Mouse (Mus musculus): ENCODE data around the gene Btbd35f19.
"Not testable (repeated sequence)": the region's sequence is repeated elsewhere in the genome, so short reads cannot be mapped to it uniquely, and the experiment has no call there.

Btbd35f19 gene

DNA sequence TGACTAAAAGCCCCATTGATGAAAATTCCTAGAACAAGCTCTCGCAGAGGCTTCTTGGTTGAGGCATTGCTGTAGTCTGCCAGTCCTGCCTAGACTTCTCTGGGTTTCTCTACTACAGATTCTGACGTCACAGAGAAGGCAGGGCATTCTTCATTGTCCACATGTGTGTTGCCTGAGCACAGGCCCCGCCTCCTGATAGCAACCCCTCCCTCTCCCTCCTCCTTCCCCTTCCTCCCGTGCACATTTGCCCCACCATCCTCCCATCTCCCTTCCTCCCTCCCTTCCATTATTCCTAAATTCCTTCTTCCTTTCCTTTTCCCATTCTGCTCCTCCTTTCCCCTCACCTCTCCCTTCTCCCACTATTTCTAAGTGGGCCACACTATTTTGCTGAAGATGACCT lies at the start of gene Btbd35f19:
TSS of gene Btbd35f19 (minus strand) at position 101 of the 400 bp plus-strand sequence.
- not testable (repeated sequence) for DNase-seq

DNA sequence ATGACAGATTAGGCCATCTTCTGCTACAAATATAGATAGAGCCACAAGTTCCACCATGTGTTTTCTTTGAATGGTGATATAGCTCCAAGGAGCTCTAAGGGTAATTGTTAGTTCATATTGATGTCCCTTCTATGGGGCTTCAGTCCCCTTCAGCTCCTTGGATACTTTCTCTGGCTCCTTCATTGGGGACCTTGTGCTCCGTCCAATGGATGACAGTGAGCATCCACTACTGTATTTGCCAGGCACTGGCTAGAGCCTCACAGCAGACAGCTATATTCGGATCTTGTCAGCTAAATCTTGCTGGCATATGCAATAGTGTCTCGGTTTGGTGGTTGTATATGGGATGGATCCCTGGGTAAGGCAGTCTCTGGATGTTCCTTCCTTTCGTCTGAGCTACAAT lies 41.8 kb downstream of the Btbd35f19 start:
- DNase-seq = peak in 1 of 2 experiments; percentile 3

DNA sequence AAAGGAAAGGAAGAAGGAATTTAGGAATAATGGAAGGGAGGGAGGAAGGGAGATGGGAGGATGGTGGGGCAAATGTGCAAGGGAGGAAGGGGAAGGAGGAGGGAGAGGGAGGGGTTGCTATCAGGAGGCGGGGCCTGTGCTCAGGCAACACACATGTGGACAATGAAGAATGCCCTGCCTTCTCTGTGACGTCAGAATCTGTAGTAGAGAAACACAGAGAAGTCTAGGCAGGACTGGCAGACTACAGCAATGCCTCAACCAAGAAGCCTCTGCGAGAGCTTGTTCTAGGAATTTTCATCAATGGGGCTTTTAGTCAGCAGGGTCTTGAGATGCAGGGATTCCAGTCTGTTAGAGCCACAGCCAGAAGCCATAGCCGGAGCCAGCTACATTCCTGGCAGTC lies 47.6 kb downstream of the Btbd35f19 start, which contains the start of gene Btbd35f26:
TSS of gene Btbd35f26 (plus strand) at position 301 of the 400 bp plus-strand sequence.
- not testable (repeated sequence) for DNase-seq

Measured in lung, postnatal 4 days (tissue).